Mouse (Mus musculus) bone marrow macrophage, adult 2 months (primary cell): Measurements from ENCODE around the gene Ppp1r9a.

Experiments used
- CTCF ChIP-seq: IDR thresholded peaks from 2 replicates; pipeline ENCODE4 v1.5.1; 2012; ENCODE audit warnings: low read depth, mild to moderate bottlenecking, low read length, moderate library complexity
- POLR2A ChIP-seq: IDR thresholded peaks from 2 replicates; pipeline ENCODE4 v1.6.1; 2012; ENCODE audit warnings: mild to moderate bottlenecking, low read depth, low read length, borderline replicate concordance

- TF ChIP-seq POLR2A: no peak
- no peak for TF ChIP-seq CTCF
Measured at GRCm38 (mm10) chr6:5156541-5157425, 254.1 kb downstream of the Ppp1r9a start.
